Mouse (Mus musculus) intestine, embryonic 14.5 days (tissue): ENCODE results near the gene Stab2. TPM values are rescaled to one million over a fixed set of nuclear protein-coding genes. Genes with fewer than 3 reads are reported as not detected.

ENCODE experiments used
- ATAC-seq: fragments of 200-750 bp; cut with Nextera tagmentation; replicated peaks from 2 replicates; pipeline ENCODE4 v1.8.0; 2017; ENCODE audit warnings: low read depth, moderate number of reproducible peaks, moderate TSS enrichment, moderate library complexity; ENCODE audit not compliant: low FRiP score, low TSS enrichment
- DNase-seq: peaks from one replicate; pipeline ENCODE4 v3.0.0-alpha.2; 2018; ENCODE audit warnings: low spot score
- H3K27ac ChIP-seq: fragments of 300-500 bp; sonication (generic); 2 replicates; pipeline ENCODE4 v1.5.1; 2014; ENCODE audit warnings: low read depth, mild to moderate bottlenecking, control low read depth
- H3K27me3 ChIP-seq: fragments of 300-500 bp; sonication (generic); replicated peaks from 2 replicates; pipeline ENCODE4 v1.6.1; 2014; ENCODE audit warnings: low read length, control low read depth; ENCODE audit not compliant: control insufficient read depth, insufficient read depth
- H3K36me3 ChIP-seq: fragments of 300-500 bp; sonication (generic); 2 replicates; pipeline ENCODE4 v1.6.1; 2014; ENCODE audit warnings: low read length, control low read depth; ENCODE audit not compliant: control insufficient read depth, insufficient read depth
- H3K4me1 ChIP-seq: fragments of 300-500 bp; sonication (generic); replicated peaks from 2 replicates; pipeline ENCODE4 v1.6.1; 2014; ENCODE audit warnings: low read length, control low read depth, mixed read lengths; ENCODE audit not compliant: control insufficient read depth, insufficient read depth
- H3K4me2 ChIP-seq: fragments of 300-500 bp; sonication (generic); 2 replicates; pipeline ENCODE4 v1.6.1; 2014; ENCODE audit warnings: low read length
- H3K4me3 ChIP-seq: fragments of 300-500 bp; sonication (generic); 2 replicates; pipeline ENCODE4 v1.5.1; 2014; ENCODE audit warnings: low read depth, low read length, control low read depth, mixed read lengths
- H3K9ac ChIP-seq: fragments of 300-500 bp; sonication (generic); 2 replicates; pipeline ENCODE4 v1.6.1; 2014; ENCODE audit warnings: mild to moderate bottlenecking, low read length
- H3K9me3 ChIP-seq: fragments of 300-500 bp; sonication (generic); 2 replicates; pipeline ENCODE4 v1.6.1; 2016; ENCODE audit warnings: low read length, control low read depth; ENCODE audit not compliant: control insufficient read depth
- WGBS: fragments of 180-500 bp; shearing (Covaris S2); extraction: QIAGEN DNeasy Blood & Tissue Kit; methylation state at CpG from one replicate; pipeline ENCODE4 v1.1.7; 2014; 5-methylcytosine and 5-hydroxymethylcytosine counted together
- polyA plus RNA-seq: library from polyadenylated mRNA; unstranded; fragments of >200 nt; fragmentation: Nextera tagmentation; extraction: Ambion mirVana; gene quantifications from 2 replicates; pipeline ENCODE4 v1.2.1, GENCODE M21; 2014

Gene Stab2
- polyA plus RNA-seq, 1 experiment from 2014 or later = 1.3 TPM

- Histone ChIP-seq H3K36me3 (no peaks in the 10 kb centered on the region), H3K9me3 (no peaks in the 10 kb centered on the region), H3K4me1 (no peaks in the 10 kb centered on the region), H3K4me3 (no peak overlapping the region), H3K27ac (no peak overlapping the region), H3K4me2 (peak overlapping the region; percentile 37), H3K27me3 (no peaks in the 10 kb centered on the region), H3K9ac (no peak overlapping the region)
- WGBS = 32% methylated on average over 7 of the region's 7 CpGs
- ATAC-seq (no peak), DNase-seq (no peak)
Measured at GRCm38 (mm10) chr10:86972503-86972826, 35.4 kb downstream of the Stab2 start.

GRCm38 (mm10) chr10:86971680-86972502 is 35.9 kb downstream of the Stab2 start:
- Histone ChIP-seq H3K4me1 (no peaks in the 10 kb centered on the region), H3K9me3 (no peaks in the 10 kb centered on the region), H3K36me3 (no peaks in the 10 kb centered on the region), H3K9ac (no peak overlapping the region), H3K27ac (no peak overlapping the region), H3K4me2 (peak overlapping the region; percentile 37), H3K4me3 (no peak overlapping the region), H3K27me3 (no peaks in the 10 kb centered on the region)
- peak; percentile 74 for ATAC-seq
- DNase-seq = peak; percentile 70
- WGBS = 24% methylated on average over 13 of the region's 13 CpGs

GRCm38 (mm10) chr10:86969346-86969745 is 38.5 kb downstream of the Stab2 start:
- Histone ChIP-seq H3K27ac (no peak overlapping the region), H3K9ac (no peak overlapping the region), H3K36me3 (no peaks in the 10 kb centered on the region), H3K9me3 (no peaks in the 10 kb centered on the region), H3K4me1 (no peaks in the 10 kb centered on the region), H3K4me3 (no peak overlapping the region), H3K27me3 (no peaks in the 10 kb centered on the region), H3K4me2 (no peak overlapping the region)
- no peak for DNase-seq
- ATAC-seq = no peak
- WGBS = 81% methylated on average over 6 of the region's 6 CpGs

- H3K27me3 ChIP-seq = no peaks in the 10 kb centered on the region
- H3K36me3 ChIP-seq = no peaks in the 10 kb centered on the region
- DNase-seq (no peak), ATAC-seq (no peak)
- no peak overlapping the region for H3K4me3 ChIP-seq
- 67% methylated on average over 11 of the region's 11 CpGs for WGBS
- no peak overlapping the region for H3K27ac ChIP-seq
- H3K4me2 ChIP-seq = no peak overlapping the region
- H3K4me1 ChIP-seq = no peaks in the 10 kb centered on the region
- no peaks in the 10 kb centered on the region for H3K9me3 ChIP-seq
- no peak overlapping the region for H3K9ac ChIP-seq
Measured at GRCm38 (mm10) chr10:86961542-86962466, 46.0 kb downstream of the Stab2 start.

GRCm38 (mm10) chr10:86955299-86955698 is 52.5 kb downstream of the Stab2 start:
- H3K27ac ChIP-seq = no peak overlapping the region
- H3K4me2 ChIP-seq = no peak overlapping the region
- DNase-seq (no peak), ATAC-seq (no peak)
- no peaks in the 10 kb centered on the region for H3K27me3 ChIP-seq
- H3K4me3 ChIP-seq = no peak overlapping the region
- no peaks in the 10 kb centered on the region for H3K36me3 ChIP-seq
- H3K4me1 ChIP-seq = no peaks in the 10 kb centered on the region
- WGBS = 89% methylated on average over 3 of the region's 3 CpGs
- H3K9me3 ChIP-seq = no peaks in the 10 kb centered on the region
- no peak overlapping the region for H3K9ac ChIP-seq

GRCm38 (mm10) chr10:86952696-86953095 is 55.1 kb downstream of the Stab2 start:
- DNase-seq = no peak
- no peak overlapping the region for H3K9ac ChIP-seq

GRCm38 (mm10) chr10:86950806-86951205 is 57.0 kb downstream of the Stab2 start:
- Histone ChIP-seq H3K27ac (no peak overlapping the region), H3K4me1 (no peaks in the 10 kb centered on the region; the same call in 1 of the 2 replicates), H3K36me3 (no peaks in the 10 kb centered on the region), H3K27me3 (no peaks in the 10 kb centered on the region), H3K4me2 (no peak overlapping the region), H3K9me3 (no peaks in the 10 kb centered on the region), H3K9ac (no peak overlapping the region), H3K4me3 (no peak overlapping the region)
- 89% methylated on average over 4 of the region's 4 CpGs for WGBS
- DNase-seq (no peak), ATAC-seq (no peak)

More at GRCm38 (mm10) chr10:86952696-86953095, 55.1 kb downstream of the Stab2 start:
- Histone ChIP-seq H3K27ac (no peak overlapping the region), H3K4me2 (no peak overlapping the region), H3K4me1 (no peaks in the 10 kb centered on the region), H3K27me3 (no peaks in the 10 kb centered on the region), H3K9me3 (no peaks in the 10 kb centered on the region), H3K4me3 (no peak overlapping the region), H3K36me3 (no peaks in the 10 kb centered on the region)
- WGBS = 72% methylated on average over 1 of the region's 1 CpGs
- no peak for ATAC-seq

- no peak overlapping the region for H3K4me3 ChIP-seq
- no peak overlapping the region for H3K27ac ChIP-seq
- H3K9me3 ChIP-seq = no peaks in the 10 kb centered on the region
- H3K36me3 ChIP-seq = no peaks in the 10 kb centered on the region
- no peak for DNase-seq
- 85% methylated on average over 4 of the region's 4 CpGs for WGBS
- H3K4me1 ChIP-seq = no peaks in the 10 kb centered on the region; the same call in 1 of the 2 replicates
- no peak for ATAC-seq
- H3K9ac ChIP-seq = no peak overlapping the region
- no peak overlapping the region for H3K4me2 ChIP-seq
- H3K27me3 ChIP-seq = no peaks in the 10 kb centered on the region
Measured at GRCm38 (mm10) chr10:86949886-86950285, 57.9 kb downstream of the Stab2 start.
